Mouse (Mus musculus) cortical plate, adult 2 months (tissue): ENCODE data around the gene Fam189a1. TPM values are rescaled to one million over a fixed set of nuclear protein-coding genes. Genes with fewer than 3 reads are reported as not detected.

Experiments
- H3K27ac ChIP-seq: fragments of 200-500 bp; 2 replicates; pipeline ENCODE4 v1.5.1; 2012; ENCODE audit warnings: low read length, control low read depth, inconsistent platforms; ENCODE audit not compliant: insufficient read depth
- H3K4me1 ChIP-seq: fragments of 200-500 bp; 2 replicates; pipeline ENCODE4 v1.6.1; 2011; ENCODE audit warnings: low read length; ENCODE audit not compliant: control insufficient read depth, insufficient read depth
- H3K4me3 ChIP-seq: fragments of 200-500 bp; 2 replicates; pipeline ENCODE4 v1.5.1; 2011; ENCODE audit warnings: mild to moderate bottlenecking, low read length, control low read depth; ENCODE audit not compliant: insufficient read depth
- CTCF ChIP-seq: fragments of 200-500 bp; IDR thresholded peaks from 2 replicates; pipeline ENCODE4 v1.5.1; 2011; ENCODE audit warnings: mild to moderate bottlenecking, control low read depth, low read length; ENCODE audit not compliant: insufficient read depth; ENCODE audit errors: extremely low read depth
- POLR2A ChIP-seq: fragments of 200-500 bp; IDR thresholded peaks from 2 replicates; pipeline ENCODE4 v1.6.1; 2011; ENCODE audit warnings: mild to moderate bottlenecking, low read length, control low read depth; ENCODE audit not compliant: insufficient read depth; ENCODE audit errors: extremely low read depth
- polyA plus RNA-seq: library from polyadenylated mRNA; depleted of rRNA; stranded (reverse); fragments of >200 nt; gene quantifications from 2 replicates; pipeline ENCODE4 v1.2.3, GENCODE M21; 2012

Fam189a1 gene
- polyA plus RNA-seq, 1 experiment, result 61.3 TPM

- Histone ChIP-seq H3K4me3 (no peak overlapping the region), H3K27ac (no peak overlapping the region), H3K4me1 (peaks cover 6% of the 10 kb centered on the region)
- TF ChIP-seq CTCF (no peak), POLR2A (no peak)
Observed at GRCm38 (mm10) chr7:64981511-64982235, 174.7 kb downstream of the Fam189a1 start.

- no peak overlapping the region for H3K4me3 ChIP-seq
- no peak for TF ChIP-seq CTCF
- TF ChIP-seq POLR2A, result no peak
- H3K27ac ChIP-seq, result no peak overlapping the region
- H3K4me1 ChIP-seq, result no peaks in the 10 kb centered on the region
Observed at GRCm38 (mm10) chr7:64973590-64974262, 182.6 kb downstream of the Fam189a1 start.

- Histone ChIP-seq H3K4me3 (no peak overlapping the region), H3K27ac (no peak overlapping the region), H3K4me1 (peaks cover 2% of the 10 kb centered on the region; the same call in 1 of the 2 replicates)
- TF ChIP-seq POLR2A (no peak), CTCF (no peak)
Observed at GRCm38 (mm10) chr7:64962128-64962527, 194.2 kb downstream of the Fam189a1 start.

- Histone ChIP-seq H3K4me1 (peaks cover 2% of the 10 kb centered on the region; the same call in 1 of the 2 replicates), H3K4me3 (no peak overlapping the region), H3K27ac (no peak overlapping the region)
- TF ChIP-seq CTCF (no peak), POLR2A (no peak)
Observed at GRCm38 (mm10) chr7:64959087-64959486, 197.3 kb downstream of the Fam189a1 start.

- TF ChIP-seq POLR2A, result no peak
- TF ChIP-seq CTCF, result no peak
- no peak overlapping the region for H3K27ac ChIP-seq
- H3K4me3 ChIP-seq, result no peak overlapping the region
Observed at GRCm38 (mm10) chr7:64952181-64952580, 204.2 kb downstream of the Fam189a1 start.

GRCm38 (mm10) chr7:64950771-64951099, 205.6 kb downstream of the Fam189a1 start:
- no peak overlapping the region for H3K27ac ChIP-seq
- TF ChIP-seq CTCF, result no peak
- TF ChIP-seq POLR2A, result no peak
- no peak overlapping the region for H3K4me3 ChIP-seq
- 0 out of 2 replicates have a peak, but pooled peaks cover 2% of the 10 kb centered on the region for H3K4me1 ChIP-seq

More at GRCm38 (mm10) chr7:64952181-64952580, 204.2 kb downstream of the Fam189a1 start:
- H3K4me1 ChIP-seq, result 0 out of 2 replicates have a peak, but pooled peaks cover 2% of the 10 kb centered on the region

GRCm38 (mm10) chr7:64949910-64950770, 206.2 kb downstream of the Fam189a1 start:
- Histone ChIP-seq H3K4me1 (0 out of 2 replicates have a peak, but pooled peaks cover 2% of the 10 kb centered on the region), H3K4me3 (no peak overlapping the region), H3K27ac (no peak overlapping the region)
- TF ChIP-seq POLR2A, result no peak
- TF ChIP-seq CTCF, result peak; percentile 91

GRCm38 (mm10) chr7:64949465-64949864, 206.9 kb downstream of the Fam189a1 start:
- TF ChIP-seq POLR2A (no peak), CTCF (no peak)
- H3K27ac ChIP-seq, result no peak overlapping the region
- 0 out of 2 replicates have a peak, but pooled peaks cover 2% of the 10 kb centered on the region for H3K4me1 ChIP-seq
- no peak overlapping the region for H3K4me3 ChIP-seq

- 0 out of 2 replicates have a peak, but pooled peaks cover 2% of the 10 kb centered on the region for H3K4me1 ChIP-seq
- H3K27ac ChIP-seq, result no peak overlapping the region
- no peak for TF ChIP-seq POLR2A
- no peak for TF ChIP-seq CTCF
- H3K4me3 ChIP-seq, result no peak overlapping the region
Observed at GRCm38 (mm10) chr7:64944686-64945085, 211.7 kb downstream of the Fam189a1 start.

GRCm38 (mm10) chr7:64944175-64944574, 212.2 kb downstream of the Fam189a1 start:
- TF ChIP-seq POLR2A, result no peak
- TF ChIP-seq CTCF, result no peak
- Histone ChIP-seq H3K4me3 (no peak overlapping the region), H3K27ac (no peak overlapping the region), H3K4me1 (0 out of 2 replicates have a peak, but pooled peaks cover 2% of the 10 kb centered on the region)
